Mouse (Mus musculus): ENCODE measurements at regions not wholly inside any gene's neighbourhood (a gene's known extent, or its start where the extent isn't known, plus 50 kb on each side); places are given as distances from the start of the nearest gene placed in this dataset.

GRCm38 (mm10) chr2:149467801-149468200 lies 62.9 kb downstream of the Cst10 start:
- DNase-seq (ENCODE audit: low spot score in 2 of 2), result peak; percentile 7 to 17

- DNase-seq (ENCODE audit: low spot score in 2 of 2), result no peak
These were observed 67.6 kb downstream of the Cst10 start for GRCm38 (mm10) chr2:149472411-149472810.

DNA sequence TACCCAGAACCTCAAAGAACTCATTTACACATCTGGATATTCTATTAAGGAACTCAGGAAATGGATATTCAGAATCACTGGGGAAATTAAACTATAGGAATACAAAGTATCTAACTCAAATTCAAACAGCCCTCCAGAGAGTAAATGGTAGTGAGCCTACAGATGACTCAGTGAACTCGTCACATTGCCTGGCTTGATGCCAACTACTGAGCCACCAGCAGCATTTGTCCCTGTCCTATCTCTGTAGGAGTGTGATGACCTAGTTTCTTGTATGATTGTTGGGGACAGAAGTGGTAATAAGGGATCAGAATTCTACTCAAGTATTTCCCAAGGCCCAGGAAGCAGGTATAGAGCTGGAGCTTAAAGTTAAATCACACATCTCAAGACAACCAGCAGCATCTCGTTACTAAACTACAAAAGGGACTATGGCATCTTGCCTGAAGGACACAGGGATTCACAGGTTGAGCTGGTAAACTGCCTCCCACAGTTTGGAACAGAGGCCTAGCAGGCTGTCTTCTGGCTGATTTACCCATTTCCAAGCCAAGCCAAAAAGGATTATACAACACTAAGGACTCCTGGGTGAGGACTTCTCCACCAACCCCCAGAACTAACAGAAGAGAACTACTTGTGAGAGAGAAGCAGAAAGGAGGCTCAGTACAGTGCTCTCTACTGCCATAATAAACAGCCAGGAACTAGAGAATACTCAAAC lies 88.6 kb downstream of the Cst10 start:
- peak in 1 of 2 experiments; percentile 28 for DNase-seq (ENCODE audit: low spot score in 2 of 2)

- no peak for DNase-seq (ENCODE audit: low spot score in 2 of 2)
These were observed 108.0 kb downstream of the Cst10 start for GRCm38 (mm10) chr2:149512870-149513269.

DNA sequence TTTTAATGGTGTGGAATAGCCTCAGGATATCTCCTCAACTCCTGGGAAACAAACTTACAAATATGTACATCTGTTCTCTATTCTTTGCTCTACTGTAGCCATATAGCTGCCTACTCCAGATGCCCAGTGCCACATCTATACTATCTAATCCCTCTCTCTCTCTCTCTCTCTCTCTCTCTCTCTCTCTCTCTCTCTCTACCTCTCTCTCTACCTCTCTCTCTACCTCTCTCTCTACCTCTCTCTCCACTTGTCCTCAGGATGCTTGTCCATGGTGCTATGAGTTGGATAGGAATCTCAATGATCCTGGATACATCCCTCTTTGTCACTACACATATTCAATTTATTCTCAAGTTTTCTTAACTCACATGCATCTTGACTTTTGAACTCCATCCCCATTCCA lies 119.6 kb downstream of the Cst10 start:
- no peak for DNase-seq (ENCODE audit: low spot score in 2 of 2)

DNA sequence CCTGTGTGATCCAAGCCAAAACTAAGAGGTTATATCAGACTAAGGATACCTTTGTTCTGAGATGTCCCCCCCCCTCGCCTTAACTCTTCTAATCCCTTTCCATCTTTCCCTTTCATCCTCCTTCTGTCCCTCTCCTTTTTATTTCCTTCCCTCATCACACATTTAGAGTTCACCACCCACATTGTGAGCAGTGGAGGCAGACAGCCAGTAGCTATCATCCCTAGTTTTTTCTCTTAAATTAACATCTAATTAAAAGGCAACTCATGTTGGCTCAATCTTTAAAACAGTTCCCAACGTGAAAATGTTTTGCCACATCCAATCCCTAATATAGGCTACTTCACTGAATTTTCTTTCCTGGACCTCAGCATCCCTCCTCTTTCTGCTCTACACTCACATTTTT lies 138.0 kb downstream of the Cst10 start:
- DNase-seq (ENCODE audit: low spot score in 2 of 2), result no peak

GRCm38 (mm10) chr2:149545708-149546107 lies 140.9 kb downstream of the Cst10 start:
- DNase-seq (ENCODE audit: low spot score in 2 of 2), result no peak

- no peak for DNase-seq (ENCODE audit: low spot score in 2 of 2)
These were observed 141.9 kb downstream of the Cst10 start for GRCm38 (mm10) chr2:149546639-149547200.

GRCm38 (mm10) chr2:149555209-149555608 lies 150.4 kb downstream of the Cst10 start:
- DNase-seq (ENCODE audit: low spot score in 2 of 2), result no peak

DNA sequence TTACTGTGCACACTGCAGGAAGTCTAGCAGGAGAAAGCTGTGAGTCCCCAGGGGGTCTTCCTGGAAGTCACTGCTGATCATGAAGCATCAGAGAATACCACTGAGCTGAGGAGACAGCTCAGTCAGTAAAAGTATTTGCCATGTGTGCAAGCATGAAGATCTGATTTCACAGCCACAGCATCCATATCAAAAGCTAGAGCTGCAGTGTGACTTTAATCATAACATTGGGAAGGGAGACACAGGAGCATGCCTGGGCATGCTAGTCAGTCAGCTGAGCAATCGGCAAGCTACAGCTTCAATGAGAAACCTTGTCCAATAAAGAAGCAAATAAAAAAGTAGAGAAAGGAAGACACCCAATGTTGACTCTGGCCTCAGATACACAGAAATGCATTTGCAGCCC lies 168.9 kb downstream of the Cst10 start:
- DNase-seq (ENCODE audit: low spot score in 2 of 2), result no peak

DNA sequence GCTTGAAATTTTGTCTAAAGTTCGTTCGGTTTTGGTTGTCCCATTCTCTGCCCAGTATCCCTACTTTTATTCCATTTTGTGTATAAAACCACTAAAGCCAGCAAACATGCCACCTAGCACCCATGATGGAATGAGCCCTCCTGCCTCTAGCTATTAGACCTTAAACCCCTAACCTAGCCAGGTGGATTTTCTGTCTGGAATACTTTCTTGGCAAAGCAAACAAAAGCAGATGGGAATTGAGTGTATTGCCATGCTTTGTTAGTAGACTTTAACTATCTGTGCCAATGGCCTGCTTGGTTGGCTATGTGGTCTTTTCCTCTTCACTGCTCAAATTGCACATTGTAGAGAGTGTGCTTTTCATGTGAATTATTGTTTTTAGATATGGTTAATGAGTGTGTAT lies 197.7 kb downstream of the Cst10 start:
- DNase-seq (ENCODE audit: low spot score in 2 of 2), result no peak

DNA sequence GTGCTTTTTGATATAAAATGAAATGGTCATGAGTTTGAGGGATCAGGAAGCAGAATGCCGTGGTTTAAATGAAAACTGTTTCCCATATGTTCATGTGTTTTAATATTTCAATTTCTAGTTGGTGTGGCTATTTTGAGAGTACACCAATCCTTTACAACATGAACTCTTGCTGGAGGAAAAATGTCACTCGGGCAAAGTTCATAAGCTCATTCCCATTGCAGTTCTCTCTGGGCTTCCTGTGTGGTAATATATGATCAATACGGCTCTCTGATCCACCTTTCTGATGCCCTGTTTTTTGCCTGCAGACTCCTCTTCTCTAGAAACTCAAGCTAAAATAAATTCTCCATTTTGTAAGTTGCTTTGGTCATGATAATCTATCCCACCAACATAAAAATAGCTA lies 208.5 kb downstream of the Cst10 start:
- DNase-seq (ENCODE audit: low spot score in 2 of 2), result no peak

DNA sequence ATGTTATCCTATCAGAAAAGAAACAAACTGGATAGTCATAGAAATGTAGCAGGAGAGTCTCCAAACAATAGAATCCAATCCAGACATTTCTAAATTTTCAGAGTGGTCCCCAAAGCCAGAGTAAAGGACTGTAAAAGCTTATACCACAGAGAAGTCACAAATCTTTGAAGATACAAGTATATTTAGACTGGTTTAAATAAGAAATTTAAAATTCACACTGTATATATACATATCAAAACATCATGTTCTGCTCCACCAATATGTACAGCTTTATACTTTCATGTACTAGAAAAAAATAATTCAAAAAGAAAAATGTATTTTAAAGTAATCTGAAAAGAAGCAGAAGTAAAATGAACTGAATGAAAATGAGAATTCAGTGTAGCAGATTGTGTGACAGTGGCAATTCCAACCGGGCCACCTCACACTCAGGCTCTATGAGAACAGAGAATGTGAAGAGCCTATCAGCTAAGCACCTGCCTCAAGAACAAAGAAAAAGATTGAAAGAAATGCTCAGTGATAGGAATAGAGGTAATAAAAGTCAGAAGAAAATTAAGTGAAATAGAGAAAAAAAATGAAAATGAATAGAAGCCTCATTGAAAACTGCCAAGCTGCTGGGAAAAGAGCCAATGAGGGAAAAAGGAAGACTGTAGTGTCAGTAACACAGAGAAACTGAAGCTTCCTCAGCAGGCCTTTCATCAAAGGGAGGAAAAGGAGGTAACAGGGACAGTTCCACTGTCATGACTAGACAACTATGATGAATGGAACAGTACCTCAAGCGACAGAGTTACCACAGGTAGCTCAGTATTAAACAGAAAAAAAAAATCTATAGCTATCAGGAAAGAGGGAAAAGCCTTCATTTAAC lies 209.5 kb downstream of the Cst10 start:
- no peak for DNase-seq (ENCODE audit: low spot score in 2 of 2)

GRCm38 (mm10) chr2:149625626-149626025 lies 203.4 kb upstream of the Syndig1 start:
- no peak for DNase-seq (ENCODE audit: low spot score in 2 of 2)

GRCm38 (mm10) chr2:149641207-149641606 lies 187.8 kb upstream of the Syndig1 start:
- DNase-seq (ENCODE audit: low spot score in 2 of 2), result no peak

- DNase-seq (ENCODE audit: low spot score in 2 of 2), result no peak
These were observed 177.2 kb upstream of the Syndig1 start for GRCm38 (mm10) chr2:149651829-149652228.

- no peak for DNase-seq (ENCODE audit: low spot score in 2 of 2)
These were observed 167.9 kb upstream of the Syndig1 start for GRCm38 (mm10) chr2:149661086-149661485.

GRCm38 (mm10) chr2:149664377-149664776 lies 164.6 kb upstream of the Syndig1 start:
- no peak for DNase-seq (ENCODE audit: low spot score in 2 of 2)

DNA sequence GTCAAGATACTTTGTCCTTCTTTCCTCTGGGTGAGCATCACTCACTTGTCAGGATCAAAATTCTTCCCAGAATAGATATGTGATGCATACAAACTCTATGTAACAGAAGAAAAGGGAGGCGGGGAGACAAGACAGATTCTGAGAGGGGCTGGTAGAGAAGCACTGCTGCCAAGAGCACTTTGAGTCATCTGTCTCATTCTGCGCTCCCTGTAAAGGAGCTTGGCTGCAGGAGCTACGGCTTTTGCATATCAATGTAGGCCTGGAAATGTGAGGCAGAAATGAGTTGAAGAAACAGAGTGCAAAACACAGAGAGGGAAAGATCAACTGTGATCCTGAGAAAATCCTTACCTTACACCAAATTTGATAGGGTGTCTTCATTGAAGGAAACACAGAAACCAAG lies 162.6 kb upstream of the Syndig1 start:
- no peak for DNase-seq (ENCODE audit: low spot score in 2 of 2)

- DNase-seq (ENCODE audit: low spot score in 2 of 2), result no peak
These were observed 157.1 kb upstream of the Syndig1 start for GRCm38 (mm10) chr2:149671870-149672269.

DNA sequence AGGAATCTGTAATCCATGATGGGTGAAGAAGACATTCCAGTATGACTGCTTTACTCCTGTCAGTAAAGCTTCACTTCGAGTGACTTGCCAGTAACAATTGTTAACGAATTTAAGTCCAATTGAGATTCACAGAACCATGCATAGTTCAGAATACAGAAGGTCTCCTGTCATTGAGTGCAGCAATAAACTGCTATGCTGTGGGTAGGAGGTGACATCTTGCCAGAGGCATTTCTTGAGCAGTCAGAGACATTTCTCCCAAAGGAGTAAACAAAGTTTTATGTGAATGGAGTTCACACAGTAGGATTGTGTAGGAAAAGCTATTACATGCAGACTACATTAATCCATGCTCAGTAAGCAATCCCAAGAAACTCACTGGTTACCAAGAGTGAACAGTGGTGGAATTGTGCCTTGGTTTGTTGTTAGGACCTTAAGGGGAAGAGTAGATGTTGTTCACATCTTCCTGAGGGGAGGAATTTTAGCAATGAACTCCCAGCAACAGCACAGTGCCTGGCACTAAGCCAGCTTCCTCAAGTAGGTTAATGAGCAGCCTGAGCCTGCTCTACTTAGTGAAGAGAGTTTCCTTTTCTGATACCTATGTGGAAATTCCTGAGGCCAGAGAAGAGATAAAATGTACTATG lies 149.1 kb upstream of the Syndig1 start:
- no peak for DNase-seq (ENCODE audit: low spot score in 2 of 2)

- no peak for DNase-seq (ENCODE audit: low spot score in 2 of 2)
These were observed 106.7 kb upstream of the Syndig1 start for GRCm38 (mm10) chr2:149722342-149722741.
